Mouse (Mus musculus) embryonic facial prominence, embryonic 14.5 days (tissue): ENCODE measurements around the gene Slc44a1. TPM values are rescaled to one million over a fixed set of nuclear protein-coding genes. Genes with fewer than 3 reads are reported as not detected.

ENCODE experiments used
- ATAC-seq: fragments of 200-750 bp; cut with Nextera tagmentation; 2 replicates; pipeline ENCODE4 v1.8.0; 2017; ENCODE audit warnings: low read depth, moderate number of reproducible peaks, moderate TSS enrichment
- DNase-seq: peaks from one replicate; pipeline ENCODE4 v3.0.0-alpha.2; 2015; ENCODE audit warnings: low spot score
- H3K27ac ChIP-seq: fragments of 300-500 bp; sonication (generic); replicated peaks from 2 replicates; pipeline ENCODE4 v1.5.1; 2014; ENCODE audit warnings: low read depth, mild to moderate bottlenecking, low read length, moderate library complexity
- H3K27me3 ChIP-seq: fragments of 300-500 bp; sonication (generic); replicated peaks from 2 replicates; pipeline ENCODE4 v1.6.1; 2014; ENCODE audit warnings: low read length; ENCODE audit not compliant: control insufficient read depth, insufficient read depth
- H3K36me3 ChIP-seq: fragments of 300-500 bp; sonication (generic); 2 replicates; pipeline ENCODE4 v1.6.1; 2014; ENCODE audit warnings: low read length, mixed read lengths; ENCODE audit not compliant: control insufficient read depth, insufficient read depth
- H3K4me1 ChIP-seq: fragments of 300-500 bp; sonication (generic); 2 replicates; pipeline ENCODE4 v1.6.1; 2014; ENCODE audit warnings: antibody characterized with exemption, low read length; ENCODE audit not compliant: control insufficient read depth, insufficient read depth
- H3K4me2 ChIP-seq: fragments of 300-500 bp; sonication (generic); 2 replicates; pipeline ENCODE4 v1.6.1; 2014; ENCODE audit warnings: low read depth, mild to moderate bottlenecking, low read length, moderate library complexity, mixed read lengths
- H3K4me3 ChIP-seq: fragments of 300-500 bp; sonication (generic); 2 replicates; pipeline ENCODE4 v1.5.1; 2014; ENCODE audit warnings: low read depth, mild to moderate bottlenecking, low read length
- H3K9ac ChIP-seq: fragments of 300-500 bp; sonication (generic); 2 replicates; pipeline ENCODE4 v1.6.1; 2014; ENCODE audit warnings: low read depth, mild to moderate bottlenecking, low read length, moderate library complexity, mixed read lengths
- H3K9me3 ChIP-seq: fragments of 300-500 bp; sonication (generic); 2 replicates; pipeline ENCODE4 v1.6.1; 2016; ENCODE audit warnings: low read length; ENCODE audit not compliant: control insufficient read depth
- WGBS: fragments of 180-500 bp; shearing (Covaris S2); extraction: QIAGEN DNeasy Blood & Tissue Kit; methylation state at CpG from one replicate; pipeline ENCODE4 v1.1.7; 2014; 5-methylcytosine and 5-hydroxymethylcytosine counted together
- polyA plus RNA-seq: library from polyadenylated mRNA; unstranded; fragments of >200 nt; fragmentation: Nextera tagmentation; extraction: Ambion mirVana; gene quantifications from 2 replicates; pipeline ENCODE4 v1.2.1, GENCODE M21; 2014

The Slc44a1 gene
- polyA plus RNA-seq, 1 experiment from 2014 or later: 61.8 TPM

DNA sequence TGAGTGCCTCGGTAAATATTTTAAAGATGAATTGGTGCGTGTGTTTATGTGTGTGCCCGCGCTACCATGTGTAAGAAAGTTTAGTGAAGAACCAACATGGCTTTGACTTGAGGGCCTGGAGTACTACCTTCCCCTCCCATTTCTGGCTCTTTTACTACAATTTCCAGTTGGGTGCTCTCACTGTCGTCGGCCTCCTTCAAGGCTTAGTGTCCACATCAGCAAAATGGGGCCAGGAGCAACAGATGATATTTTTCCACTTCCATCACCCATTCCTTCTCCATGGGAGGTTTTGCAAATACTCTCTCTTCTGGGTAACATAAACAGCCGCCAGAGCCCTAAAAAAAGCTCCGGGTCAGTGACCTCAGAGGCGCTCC is 590 bp upstream of the Slc44a1 start:
- no peak for DNase-seq
- peak overlapping the region; percentile 91 for H3K4me3 ChIP-seq
- no peaks in the 10 kb centered on the region for H3K9me3 ChIP-seq
- H3K4me2 ChIP-seq: peak overlapping the region; percentile 98
- H3K9ac ChIP-seq: peak overlapping the region; percentile 88
- no peaks in the 10 kb centered on the region for H3K27me3 ChIP-seq
- no peak for ATAC-seq
- peaks cover 27% of the 10 kb centered on the region for H3K4me1 ChIP-seq
- 16% methylated on average over 9 of the region's 9 CpGs for WGBS
- no peaks in the 10 kb centered on the region for H3K36me3 ChIP-seq
- H3K27ac ChIP-seq: peak overlapping the region; percentile 84

GRCm38 (mm10) chr4:53440816-53441571 is 781 bp downstream of the Slc44a1 start:
- Histone ChIP-seq H3K4me1 (peaks cover 27% of the 10 kb centered on the region), H3K4me2 (peak overlapping the region; percentile 98), H3K9me3 (no peaks in the 10 kb centered on the region), H3K36me3 (no peaks in the 10 kb centered on the region), H3K4me3 (peak overlapping the region; percentile 91), H3K27ac (peak overlapping the region; percentile 84), H3K9ac (peak overlapping the region; percentile 88), H3K27me3 (no peaks in the 10 kb centered on the region)
- WGBS: 0% methylated on average over 24 of the region's 45 CpGs
- ATAC-seq (no peak; the same call in 1 of the 2 replicates), DNase-seq (peak; percentile 41)

GRCm38 (mm10) chr4:53441683-53442082 is 1.5 kb downstream of the Slc44a1 start:
- 18% methylated on average over 4 of the region's 4 CpGs for WGBS
- H3K4me3 ChIP-seq: peak overlapping the region; percentile 91
- H3K27ac ChIP-seq: no peak overlapping the region
- H3K4me1 ChIP-seq: peaks cover 27% of the 10 kb centered on the region
- no peaks in the 10 kb centered on the region for H3K27me3 ChIP-seq
- ATAC-seq (no peak), DNase-seq (no peak)
- no peaks in the 10 kb centered on the region for H3K9me3 ChIP-seq
- no peaks in the 10 kb centered on the region for H3K36me3 ChIP-seq
- 0 out of 2 replicates have a peak overlapping the region, but pooled peaks have one; percentile 88 for H3K9ac ChIP-seq
- H3K4me2 ChIP-seq: peak overlapping the region; percentile 98

GRCm38 (mm10) chr4:53446216-53446615 is 6.0 kb downstream of the Slc44a1 start:
- no peak overlapping the region for H3K27ac ChIP-seq
- H3K36me3 ChIP-seq: no peaks in the 10 kb centered on the region
- no peak overlapping the region for H3K9ac ChIP-seq
- no peaks in the 10 kb centered on the region for H3K27me3 ChIP-seq
- no peak overlapping the region for H3K4me3 ChIP-seq
- H3K4me1 ChIP-seq: peaks cover 11% of the 10 kb centered on the region; the same call in 1 of the 2 replicates
- ATAC-seq (no peak), DNase-seq (no peak)
- H3K4me2 ChIP-seq: no peak overlapping the region
- no peaks in the 10 kb centered on the region for H3K9me3 ChIP-seq
- WGBS: 76% methylated on average over 3 of the region's 3 CpGs

DNA sequence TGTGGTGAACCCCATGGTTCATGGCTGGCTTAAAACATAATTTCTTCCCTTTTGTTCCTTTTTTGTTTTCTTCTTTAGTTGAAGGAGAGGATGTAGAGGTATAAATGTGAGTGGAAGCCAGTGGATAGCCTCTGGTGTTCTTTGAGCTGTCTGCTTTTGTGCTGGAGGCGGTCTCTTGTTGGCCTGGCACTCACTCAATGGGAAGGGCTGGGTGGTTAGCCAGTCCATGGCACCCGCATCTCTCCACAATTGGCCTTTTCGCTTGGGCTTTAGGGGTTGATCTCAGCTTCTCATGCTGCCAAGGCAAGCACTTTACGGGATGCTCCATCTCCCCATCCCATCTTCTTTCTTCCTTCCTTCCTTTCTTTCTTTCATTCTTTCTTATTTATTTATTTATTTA is 7.6 kb downstream of the Slc44a1 start:
- H3K4me1 ChIP-seq: peaks cover 9% of the 10 kb centered on the region; the same call in 1 of the 2 replicates
- no peak for ATAC-seq
- no peak overlapping the region for H3K9ac ChIP-seq
- no peak overlapping the region for H3K4me2 ChIP-seq
- no peaks in the 10 kb centered on the region for H3K27me3 ChIP-seq
- H3K36me3 ChIP-seq: no peaks in the 10 kb centered on the region
- DNase-seq: no peak
- no peak overlapping the region for H3K4me3 ChIP-seq
- WGBS: 97% methylated on average over 4 of the region's 4 CpGs
- H3K27ac ChIP-seq: no peak overlapping the region
- H3K9me3 ChIP-seq: no peaks in the 10 kb centered on the region

GRCm38 (mm10) chr4:53450736-53451135 is 10.5 kb downstream of the Slc44a1 start:
- ATAC-seq (no peak), DNase-seq (no peak)
- no peaks in the 10 kb centered on the region for H3K27me3 ChIP-seq
- H3K36me3 ChIP-seq: no peaks in the 10 kb centered on the region
- H3K9me3 ChIP-seq: no peaks in the 10 kb centered on the region
- WGBS: 61% methylated on average over 7 of the region's 7 CpGs
- no peak overlapping the region for H3K27ac ChIP-seq
- no peak overlapping the region for H3K4me3 ChIP-seq
- peaks cover 5% of the 10 kb centered on the region; the same call in 1 of the 2 replicates for H3K4me1 ChIP-seq
- no peak overlapping the region for H3K4me2 ChIP-seq
- H3K9ac ChIP-seq: no peak overlapping the region

GRCm38 (mm10) chr4:53451887-53452286 is 11.7 kb downstream of the Slc44a1 start:
- ATAC-seq (no peak), DNase-seq (peak; percentile 34)
- WGBS: 53% methylated on average over 4 of the region's 4 CpGs
- H3K27ac ChIP-seq: no peak overlapping the region
- no peaks in the 10 kb centered on the region for H3K36me3 ChIP-seq
- H3K9me3 ChIP-seq: no peaks in the 10 kb centered on the region
- no peak overlapping the region for H3K4me2 ChIP-seq
- H3K27me3 ChIP-seq: no peaks in the 10 kb centered on the region
- H3K4me3 ChIP-seq: no peak overlapping the region
- H3K9ac ChIP-seq: no peak overlapping the region
- peaks cover 5% of the 10 kb centered on the region; the same call in 1 of the 2 replicates for H3K4me1 ChIP-seq

DNA sequence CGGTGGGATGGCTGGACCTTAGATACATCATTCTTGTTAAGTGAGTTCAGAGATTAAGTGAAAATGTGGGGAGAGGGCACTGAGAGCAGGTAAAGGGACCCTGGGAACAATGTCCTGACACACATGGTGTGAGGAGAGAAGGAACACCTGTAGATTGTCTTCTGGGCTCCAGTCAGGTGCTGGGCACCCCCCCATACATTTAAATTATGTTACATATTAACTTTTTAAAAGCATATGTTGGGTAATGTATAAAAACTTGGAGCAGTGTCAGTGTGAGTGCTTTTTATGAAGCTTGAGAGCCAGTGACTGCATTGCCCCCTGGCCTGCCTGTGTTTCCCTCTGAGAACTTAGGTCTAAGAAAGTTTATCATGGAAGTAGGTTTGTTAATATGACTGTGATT is 12.2 kb downstream of the Slc44a1 start:
- H3K4me2 ChIP-seq: no peak overlapping the region
- DNase-seq (no peak), ATAC-seq (no peak)
- H3K9ac ChIP-seq: no peak overlapping the region
- H3K27me3 ChIP-seq: no peaks in the 10 kb centered on the region
- H3K36me3 ChIP-seq: no peaks in the 10 kb centered on the region
- WGBS: 86% methylated on average over 1 of the region's 1 CpGs
- H3K27ac ChIP-seq: no peak overlapping the region
- H3K4me3 ChIP-seq: no peak overlapping the region
- peaks cover 5% of the 10 kb centered on the region; the same call in 1 of the 2 replicates for H3K4me1 ChIP-seq
- H3K9me3 ChIP-seq: no peaks in the 10 kb centered on the region
